Mouse (Mus musculus) hindbrain, embryonic 13.5 days (tissue): ENCODE measurements around the gene Tnfsf10. TPM values are rescaled to one million over a fixed set of nuclear protein-coding genes. Genes with fewer than 3 reads are reported as not detected.
A peak's percentile ranks its signal among the peaks of the same experiment; 100 is the strongest.

Source experiments
- ATAC-seq: fragments of 200-750 bp; cut with Nextera tagmentation; 2 replicates; pipeline ENCODE4 v1.8.0; 2017; ENCODE audit warnings: moderate TSS enrichment; ENCODE audit not compliant: low FRiP score
- H3K27ac ChIP-seq: fragments of 300-500 bp; sonication (generic); 2 replicates; pipeline ENCODE4 v1.5.1; 2015; ENCODE audit warnings: inconsistent platforms, mild to moderate bottlenecking, moderate library complexity
- H3K27me3 ChIP-seq: fragments of 300-500 bp; sonication (generic); 2 replicates; pipeline ENCODE4 v1.6.1; 2015; ENCODE audit warnings: mild to moderate bottlenecking, inconsistent platforms
- H3K36me3 ChIP-seq: fragments of 300-500 bp; sonication (generic); 2 replicates; pipeline ENCODE4 v1.6.1; 2015; ENCODE audit warnings: mild to moderate bottlenecking, inconsistent platforms
- H3K4me1 ChIP-seq: fragments of 300-500 bp; sonication (generic); replicated peaks from 2 replicates; pipeline ENCODE4 v1.6.1; 2015; ENCODE audit warnings: inconsistent platforms
- H3K4me2 ChIP-seq: fragments of 300-500 bp; sonication (generic); 2 replicates; pipeline ENCODE4 v1.6.1; 2015; ENCODE audit warnings: inconsistent platforms, mild to moderate bottlenecking, moderate library complexity
- H3K4me3 ChIP-seq: fragments of 300-500 bp; sonication (generic); 2 replicates; pipeline ENCODE4 v1.5.1; 2015; ENCODE audit warnings: mild to moderate bottlenecking, inconsistent platforms
- H3K9ac ChIP-seq: fragments of 300-500 bp; sonication (generic); 2 replicates; pipeline ENCODE4 v1.6.1; 2015; ENCODE audit warnings: mild to moderate bottlenecking, inconsistent platforms
- H3K9me3 ChIP-seq: fragments of 300-500 bp; sonication (generic); 2 replicates; pipeline ENCODE4 v1.6.1; 2016; ENCODE audit warnings: inconsistent platforms
- WGBS: fragments of 180-500 bp; shearing (Covaris S2); methylation state at CpG from one replicate; pipeline ENCODE4 v1.1.7; 2015; 5-methylcytosine and 5-hydroxymethylcytosine counted together
- polyA plus RNA-seq: library from polyadenylated mRNA; unstranded; fragments of >200 nt; fragmentation: Nextera tagmentation; extraction: Ambion mirVana; gene quantifications from 2 replicates; pipeline ENCODE4 v1.2.1, GENCODE M21; 2015

Gene Tnfsf10
- polyA plus RNA-seq, 1 experiment from 2014 or later, result 0.23 TPM

- ATAC-seq, result no peak
- no peak overlapping the region for H3K27ac ChIP-seq
- H3K9ac ChIP-seq, result no peak overlapping the region
- no peaks in the 10 kb centered on the region for H3K9me3 ChIP-seq
- H3K4me2 ChIP-seq, result no peak overlapping the region
- WGBS, result 48% methylated on average over 6 of the region's 6 CpGs
- no peaks in the 10 kb centered on the region for H3K4me1 ChIP-seq
- no peaks in the 10 kb centered on the region for H3K27me3 ChIP-seq
- no peaks in the 10 kb centered on the region for H3K36me3 ChIP-seq
- no peak overlapping the region for H3K4me3 ChIP-seq
Observed at GRCm38 (mm10) chr3:27345526-27345925, 28.7 kb downstream of the Tnfsf10 start.

GRCm38 (mm10) chr3:27348462-27348861 lies 31.6 kb downstream of the Tnfsf10 start:
- H3K27me3 ChIP-seq, result no peaks in the 10 kb centered on the region
- no peak overlapping the region for H3K27ac ChIP-seq
- no peak for ATAC-seq
- no peaks in the 10 kb centered on the region for H3K9me3 ChIP-seq
- H3K4me1 ChIP-seq, result peaks cover 7% of the 10 kb centered on the region; the same call in 1 of the 2 replicates
- H3K4me2 ChIP-seq, result no peak overlapping the region
- no peak overlapping the region for H3K9ac ChIP-seq
- WGBS, result 69% methylated on average over 5 of the region's 5 CpGs
- H3K4me3 ChIP-seq, result no peak overlapping the region
- H3K36me3 ChIP-seq, result no peaks in the 10 kb centered on the region

GRCm38 (mm10) chr3:27351105-27351504 lies 34.3 kb downstream of the Tnfsf10 start:
- H3K9ac ChIP-seq, result no peak overlapping the region
- H3K36me3 ChIP-seq, result no peaks in the 10 kb centered on the region
- H3K27ac ChIP-seq, result peak overlapping the region; percentile 40; the same call in 1 of the 2 replicates
- peaks cover 7% of the 10 kb centered on the region; the same call in 1 of the 2 replicates for H3K4me1 ChIP-seq
- 46% methylated on average over 9 of the region's 9 CpGs for WGBS
- ATAC-seq, result peak; percentile 80
- H3K27me3 ChIP-seq, result no peaks in the 10 kb centered on the region
- no peak overlapping the region for H3K4me3 ChIP-seq
- H3K9me3 ChIP-seq, result no peaks in the 10 kb centered on the region
- H3K4me2 ChIP-seq, result no peak overlapping the region

DNA sequence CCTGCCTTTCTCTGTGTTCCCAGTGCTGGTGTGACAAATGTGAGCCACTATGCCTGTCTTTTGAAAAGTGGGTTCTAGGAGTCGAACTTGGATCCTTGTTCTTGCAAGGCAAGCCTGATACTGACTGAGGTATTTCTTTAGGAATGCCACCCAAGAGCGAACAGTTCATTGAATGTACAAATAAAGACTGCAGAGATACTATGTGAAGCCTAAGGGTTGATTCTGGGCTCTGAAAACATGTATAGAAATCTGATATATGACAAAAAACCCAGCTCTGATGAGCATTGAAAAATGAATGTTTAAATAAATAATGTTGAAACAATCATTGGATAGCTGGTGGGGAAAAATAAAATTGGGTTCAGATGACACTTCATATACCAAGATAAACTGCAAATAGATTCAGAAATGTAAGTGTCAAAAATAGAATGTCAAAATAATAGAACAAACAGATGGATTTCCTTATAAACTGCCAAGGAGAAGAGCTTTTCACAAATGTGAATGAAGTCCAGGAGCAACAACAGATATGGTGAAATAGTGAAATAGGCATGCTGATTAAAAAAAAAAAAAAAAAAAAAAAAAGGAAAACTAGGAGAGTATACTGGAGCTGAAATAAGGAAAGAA lies 42.4 kb downstream of the Tnfsf10 start:
- Histone ChIP-seq H3K4me2 (no peak overlapping the region), H3K9me3 (no peaks in the 10 kb centered on the region; the same call in 1 of the 2 replicates), H3K27me3 (no peaks in the 10 kb centered on the region), H3K4me1 (no peaks in the 10 kb centered on the region), H3K27ac (no peak overlapping the region), H3K36me3 (no peaks in the 10 kb centered on the region), H3K4me3 (no peak overlapping the region), H3K9ac (no peak overlapping the region)
- ATAC-seq, result no peak
- 88% methylated on average over 2 of the region's 2 CpGs for WGBS

- H3K36me3 ChIP-seq, result no peaks in the 10 kb centered on the region
- no peak overlapping the region for H3K27ac ChIP-seq
- H3K4me2 ChIP-seq, result peak overlapping the region; percentile 93; the same call in 1 of the 2 replicates
- H3K27me3 ChIP-seq, result peaks cover 65% of the 10 kb centered on the region
- peaks cover 22% of the 10 kb centered on the region for H3K4me1 ChIP-seq
- H3K9ac ChIP-seq, result no peak overlapping the region
- 5% methylated on average over 10 of the region's 10 CpGs for WGBS
- no peaks in the 10 kb centered on the region for H3K9me3 ChIP-seq
- peak overlapping the region; percentile 48; the same call in 1 of the 2 replicates for H3K4me3 ChIP-seq
- no peak for ATAC-seq
Observed at GRCm38 (mm10) chr3:27370125-27370524, 53.3 kb downstream of the Tnfsf10 start.

DNA sequence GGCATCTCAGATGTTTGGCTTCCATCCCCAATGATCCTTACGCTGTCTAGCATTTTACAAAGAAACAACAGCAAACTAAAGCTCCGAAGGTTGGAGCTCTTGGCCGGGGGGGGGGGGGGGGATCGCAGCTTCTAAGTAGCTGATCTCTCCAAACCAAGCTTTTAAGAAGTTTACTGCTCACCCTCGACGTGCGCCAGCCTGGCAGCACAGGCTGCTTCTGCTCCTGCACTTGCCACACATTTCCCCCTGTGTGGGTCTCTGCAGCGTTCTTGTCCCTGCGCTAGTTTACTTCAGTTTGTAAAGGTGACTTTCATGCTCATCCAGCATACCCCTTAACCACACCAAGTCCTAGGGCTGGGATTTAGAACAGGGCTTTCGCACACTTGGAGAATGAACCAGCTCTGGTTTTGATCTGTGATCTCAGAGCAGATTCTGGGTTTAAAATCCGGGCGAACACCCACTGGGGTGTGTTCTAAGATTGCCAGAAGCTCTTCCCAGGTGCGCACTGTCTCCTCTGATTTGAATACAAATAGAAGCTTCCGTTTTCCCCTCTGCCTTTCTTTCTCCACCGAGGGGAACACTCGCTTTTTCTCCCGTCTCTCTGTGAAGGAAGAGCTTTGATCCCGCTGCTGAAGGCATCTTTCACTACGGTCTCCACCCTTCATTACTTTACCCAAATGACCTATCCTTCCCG lies 53.9 kb downstream of the Tnfsf10 start:
- peaks cover 65% of the 10 kb centered on the region for H3K27me3 ChIP-seq
- H3K9ac ChIP-seq, result peak overlapping the region; percentile 57
- no peak overlapping the region for H3K27ac ChIP-seq
- H3K4me1 ChIP-seq, result peaks cover 22% of the 10 kb centered on the region
- ATAC-seq, result no peak
- peak overlapping the region; percentile 93 for H3K4me2 ChIP-seq
- H3K4me3 ChIP-seq, result peak overlapping the region; percentile 48
- WGBS, result 2% methylated on average over 20 of the region's 20 CpGs
- no peaks in the 10 kb centered on the region for H3K36me3 ChIP-seq
- H3K9me3 ChIP-seq, result no peaks in the 10 kb centered on the region

- Histone ChIP-seq H3K4me3 (peak within 1 kb of the TSS; percentile 48), H3K36me3 (no peaks in the 10 kb centered on the region), H3K27me3 (peaks cover 65% of the 10 kb centered on the region), H3K27ac (no peak within 1 kb of the TSS), H3K9ac (peak within 1 kb of the TSS; percentile 57), H3K4me1 (peaks cover 22% of the 10 kb centered on the region), H3K4me2 (peak within 1 kb of the TSS; percentile 93), H3K9me3 (no peaks in the 10 kb centered on the region)
- peak; percentile 66 for ATAC-seq
- WGBS, result 2% methylated on average over 15 of the region's 19 CpGs
Observed at GRCm38 (mm10) chr3:27371276-27371621, 54.4 kb downstream of the Tnfsf10 start, which contains the start of gene Ghsr. Gene Ghsr, plus strand, starts transcription at chr3:27371351.

DNA sequence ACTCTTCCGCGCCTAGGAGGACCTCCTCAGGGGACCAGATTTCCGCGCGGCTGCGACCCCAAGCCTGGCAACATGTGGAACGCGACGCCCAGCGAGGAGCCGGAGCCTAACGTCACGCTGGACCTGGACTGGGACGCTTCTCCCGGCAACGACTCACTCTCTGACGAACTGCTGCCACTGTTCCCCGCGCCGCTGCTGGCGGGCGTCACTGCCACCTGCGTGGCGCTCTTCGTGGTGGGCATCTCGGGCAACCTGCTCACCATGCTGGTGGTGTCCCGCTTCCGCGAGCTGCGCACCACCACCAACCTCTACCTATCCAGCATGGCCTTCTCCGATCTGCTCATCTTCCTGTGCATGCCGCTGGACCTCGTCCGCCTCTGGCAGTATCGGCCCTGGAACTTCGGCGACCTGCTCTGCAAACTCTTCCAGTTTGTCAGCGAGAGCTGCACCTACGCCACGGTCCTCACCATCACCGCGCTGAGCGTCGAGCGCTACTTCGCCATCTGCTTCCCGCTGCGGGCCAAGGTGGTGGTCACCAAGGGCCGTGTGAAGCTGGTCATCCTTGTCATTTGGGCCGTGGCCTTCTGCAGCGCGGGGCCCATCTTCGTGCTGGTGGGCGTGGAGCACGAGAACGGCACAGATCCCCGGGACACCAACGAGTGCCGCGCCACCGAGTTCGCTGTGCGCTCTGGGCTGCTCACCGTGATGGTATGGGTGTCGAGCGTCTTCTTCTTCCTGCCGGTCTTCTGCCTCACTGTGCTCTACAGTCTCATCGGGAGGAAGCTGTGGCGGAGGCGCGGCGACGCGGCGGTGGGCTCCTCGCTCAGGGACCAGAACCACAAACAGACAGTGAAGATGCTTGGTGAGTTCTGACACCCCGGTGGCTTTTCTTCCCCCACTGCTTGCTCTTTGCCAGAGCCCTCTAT lies 55.2 kb downstream of the Tnfsf10 start:
- ATAC-seq, result peak; percentile 64; the same call in 1 of the 2 replicates
- Histone ChIP-seq H3K4me2 (peak overlapping the region; percentile 93), H3K27me3 (peaks cover 65% of the 10 kb centered on the region), H3K4me1 (peaks cover 22% of the 10 kb centered on the region), H3K27ac (no peak overlapping the region), H3K36me3 (no peaks in the 10 kb centered on the region), H3K9me3 (no peaks in the 10 kb centered on the region), H3K4me3 (peak overlapping the region; percentile 48), H3K9ac (peak overlapping the region; percentile 57)
- 2% methylated on average over 76 of the region's 77 CpGs for WGBS

DNA sequence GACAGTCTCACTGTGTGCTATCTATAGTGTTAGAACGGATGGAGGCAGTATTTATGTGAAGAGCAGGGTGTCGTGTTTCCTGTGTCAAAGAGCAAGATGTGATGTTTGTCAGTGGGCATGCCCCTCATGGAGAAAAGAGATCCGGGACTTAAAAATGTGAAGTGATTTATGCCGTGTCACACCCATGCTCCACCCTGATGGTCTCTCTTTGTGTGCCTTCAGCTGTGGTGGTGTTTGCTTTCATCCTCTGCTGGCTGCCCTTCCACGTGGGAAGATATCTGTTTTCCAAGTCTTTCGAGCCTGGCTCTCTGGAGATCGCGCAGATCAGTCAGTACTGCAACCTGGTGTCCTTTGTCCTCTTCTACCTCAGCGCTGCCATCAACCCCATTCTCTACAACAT lies 57.6 kb downstream of the Tnfsf10 start:
- Histone ChIP-seq H3K4me3 (no peak overlapping the region), H3K4me2 (no peak overlapping the region), H3K27ac (no peak overlapping the region), H3K9ac (no peak overlapping the region), H3K4me1 (peaks cover 22% of the 10 kb centered on the region), H3K36me3 (no peaks in the 10 kb centered on the region), H3K27me3 (peaks cover 54% of the 10 kb centered on the region), H3K9me3 (no peaks in the 10 kb centered on the region)
- no peak for ATAC-seq
- WGBS, result 56% methylated on average over 9 of the region's 9 CpGs

DNA sequence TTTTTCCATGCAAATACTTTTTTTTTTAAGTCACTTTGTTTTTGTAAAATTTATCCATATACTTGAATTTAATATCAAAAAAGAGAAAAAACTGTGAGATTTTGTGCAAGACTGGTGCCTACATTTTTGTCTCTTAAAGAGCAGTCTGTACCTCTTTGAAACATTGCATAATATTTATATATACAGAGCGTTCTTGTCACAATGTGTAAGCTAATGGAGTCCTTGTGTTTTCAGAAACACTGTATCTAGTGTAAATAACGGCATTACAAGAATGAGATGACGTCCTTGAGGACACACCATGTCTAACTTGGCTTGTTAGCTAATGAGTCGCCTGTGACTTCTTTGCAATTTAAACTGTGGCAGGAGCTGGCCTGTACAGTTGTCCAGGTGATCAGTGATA lies 61.1 kb downstream of the Tnfsf10 start:
- WGBS, result 82% methylated on average over 4 of the region's 4 CpGs
- Histone ChIP-seq H3K9ac (no peak overlapping the region), H3K4me1 (no peaks in the 10 kb centered on the region), H3K4me2 (no peak overlapping the region), H3K27ac (no peak overlapping the region), H3K9me3 (no peaks in the 10 kb centered on the region), H3K4me3 (no peak overlapping the region), H3K27me3 (peaks cover 19% of the 10 kb centered on the region), H3K36me3 (no peaks in the 10 kb centered on the region)
- ATAC-seq, result no peak

DNA sequence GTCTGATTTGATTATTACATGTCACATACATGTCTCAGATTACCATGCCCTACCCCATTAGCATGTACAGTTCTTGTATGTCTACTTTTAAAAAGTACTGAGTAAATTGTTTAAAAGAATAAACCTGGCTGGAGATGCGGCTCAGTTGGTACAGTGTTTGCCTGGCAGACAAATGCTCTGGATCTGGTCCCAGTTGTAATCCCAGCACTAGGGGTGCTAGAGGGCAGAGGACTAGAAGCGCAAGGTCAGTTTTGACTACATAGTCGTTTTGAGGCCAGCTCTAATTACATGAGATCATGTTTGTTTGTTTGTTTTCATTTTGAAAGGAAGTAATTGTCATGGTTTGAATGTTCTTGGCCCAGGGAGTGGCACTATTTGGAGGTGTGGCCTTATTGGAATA lies 68.0 kb downstream of the Tnfsf10 start:
- no peak overlapping the region for H3K4me3 ChIP-seq
- WGBS, result 72% methylated on average over 3 of the region's 3 CpGs
- no peak for ATAC-seq

GRCm38 (mm10) chr3:27389923-27390322 lies 73.1 kb downstream of the Tnfsf10 start:
- H3K9ac ChIP-seq, result no peak overlapping the region
- no peaks in the 10 kb centered on the region for H3K27me3 ChIP-seq
- no peak overlapping the region for H3K4me3 ChIP-seq
- no peak overlapping the region for H3K27ac ChIP-seq
- H3K4me1 ChIP-seq, result no peaks in the 10 kb centered on the region
- ATAC-seq, result no peak
- no peaks in the 10 kb centered on the region for H3K9me3 ChIP-seq
- no peaks in the 10 kb centered on the region for H3K36me3 ChIP-seq
- WGBS, result 87% methylated on average over 1 of the region's 1 CpGs
- H3K4me2 ChIP-seq, result no peak overlapping the region

More for the DNA sequence above, 68.0 kb downstream of the Tnfsf10 start:
- Histone ChIP-seq H3K4me2 (no peak overlapping the region), H3K9ac (no peak overlapping the region), H3K4me1 (no peaks in the 10 kb centered on the region), H3K27me3 (no peaks in the 10 kb centered on the region), H3K9me3 (no peaks in the 10 kb centered on the region), H3K27ac (no peak overlapping the region), H3K36me3 (no peaks in the 10 kb centered on the region)
